Mouse (Mus musculus) MEL (cell line): Measurements from ENCODE around the gene Il17re. TPM values are rescaled to one million over a fixed set of nuclear protein-coding genes. Genes with fewer than 3 reads are reported as not detected.

Source experiments
- DNase-seq: peaks from one replicate; pipeline ENCODE4 v3.0.0; 2011; ENCODE audit warnings: low read depth, low spot score
- H3K27ac ChIP-seq: 2 replicates; pipeline ENCODE4 v1.5.1; 2012; ENCODE audit warnings: low read depth, mild to moderate bottlenecking, control low read depth, low read length, moderate library complexity; ENCODE audit not compliant: control insufficient read depth
- H3K27me3 ChIP-seq, 2 experiments: fragments of 150-350 bp in 1 of 2; sonication (generic) in 1 of 2; 2 replicates each; pipeline ENCODE4 v1.6.1; 2012; ENCODE audit warnings: low read length in 2 of 2, mild to moderate bottlenecking in 2 of 2, improper control_type of control experiment in 1 of 2, moderate library complexity in 1 of 2; ENCODE audit not compliant: insufficient read depth in 2 of 2, control insufficient read depth in 1 of 2
- H3K36me3 ChIP-seq, 2 experiments: 2 replicates each; pipeline ENCODE4 v1.6.1; 2012 to 2014; ENCODE audit warnings: low read length in 2 of 2, improper control_type of control experiment in 1 of 2, inconsistent platforms in 1 of 2, mild to moderate bottlenecking in 1 of 2; ENCODE audit not compliant: insufficient read depth in 2 of 2, control insufficient read depth in 1 of 2
- H3K4me1 ChIP-seq, 2 experiments: fragments of 150-350 bp in 1 of 2; sonication (generic) in 1 of 2; 2 replicates each; pipeline ENCODE4 v1.6.1; 2012; ENCODE audit warnings: low read length in 2 of 2, improper control_type of control experiment in 1 of 2, mild to moderate bottlenecking in 1 of 2; ENCODE audit not compliant: insufficient read depth in 2 of 2, control insufficient read depth in 1 of 2
- H3K4me3 ChIP-seq, 2 experiments: fragments of 150-350 bp in 1 of 2; sonication (generic) in 1 of 2; 2 replicates each; pipeline ENCODE4 v1.5.1; 2012; ENCODE audit warnings: low read depth in 2 of 2, low read length in 2 of 2, mild to moderate bottlenecking in 2 of 2, moderate library complexity in 2 of 2, control low read depth in 1 of 2, improper control_type of control experiment in 1 of 2; ENCODE audit not compliant: control insufficient read depth in 1 of 2, insufficient read depth in 1 of 2
- H3K79me2 ChIP-seq: 2 replicates; pipeline ENCODE4 v1.6.1; 2012; ENCODE audit warnings: mild to moderate bottlenecking, low read length, moderate library complexity; ENCODE audit not compliant: control insufficient read depth, poor library complexity, insufficient read depth
- H3K9ac ChIP-seq: 2 replicates; pipeline ENCODE4 v1.6.1; 2012; ENCODE audit warnings: low read depth, mild to moderate bottlenecking, control low read depth, low read length, moderate library complexity; ENCODE audit not compliant: control insufficient read depth, poor library complexity, severe bottlenecking
- H3K9me3 ChIP-seq: fragments of 150-350 bp; sonication (generic); replicated peaks from 2 replicates; pipeline ENCODE4 v1.6.1; 2012; ENCODE audit warnings: mild to moderate bottlenecking, low read length, improper control_type of control experiment, moderate library complexity; ENCODE audit not compliant: insufficient read depth
- CHD2 ChIP-seq: IDR thresholded peaks from 2 replicates; pipeline ENCODE4 v1.6.1; 2011; ENCODE audit warnings: low read length, improper control_type of control experiment
- CTCF ChIP-seq, 3 experiments: IDR thresholded peaks in 2 of 3; conservative IDR thresholded peaks in 1 of 3; 2 replicates each; pipeline ENCODE4 v1.5.1; 2011 to 2012; ENCODE audit warnings: low read length in 3 of 3, low read depth in 2 of 3, mild to moderate bottlenecking in 2 of 3, improper control_type of control experiment in 1 of 3, inconsistent platforms in 1 of 3, mixed read lengths in 1 of 3, moderate library complexity in 1 of 3; ENCODE audit not compliant: control insufficient read depth in 1 of 3, insufficient read depth in 1 of 3, poor library complexity in 1 of 3, severe bottlenecking in 1 of 3
- E2F4 ChIP-seq: IDR thresholded peaks from 2 replicates; pipeline ENCODE4 v1.6.1; 2011; ENCODE audit warnings: low read depth, low read length, improper control_type of control experiment, borderline replicate concordance
- EP300 ChIP-seq, 2 experiments: IDR thresholded peaks; 2 replicates each; pipeline ENCODE4 v1.6.1; 2011; ENCODE audit warnings: improper control_type of control experiment in 2 of 2, low read length in 2 of 2, low read depth in 1 of 2, mild to moderate bottlenecking in 1 of 2
- ETS1 ChIP-seq: IDR thresholded peaks from 2 replicates; pipeline ENCODE4 v1.6.1; 2012; ENCODE audit warnings: low read depth, mild to moderate bottlenecking, inconsistent platforms, low read length, improper control_type of control experiment, moderate library complexity
- GABPA ChIP-seq: IDR thresholded peaks from 2 replicates; pipeline ENCODE4 v1.6.1; 2012; ENCODE audit warnings: low read depth, mild to moderate bottlenecking, inconsistent platforms, low read length, improper control_type of control experiment, moderate library complexity
- GATA1 ChIP-seq: IDR thresholded peaks from 2 replicates; pipeline ENCODE4 v1.6.1; 2011; ENCODE audit warnings: low read depth, low read length, improper control_type of control experiment
- MAX ChIP-seq: IDR thresholded peaks from 2 replicates; pipeline ENCODE4 v1.6.1; 2011; ENCODE audit warnings: low read length, improper control_type of control experiment
- MAZ ChIP-seq: IDR thresholded peaks from 2 replicates; pipeline ENCODE4 v1.6.1; 2012; ENCODE audit warnings: low read depth, mild to moderate bottlenecking, inconsistent platforms, low read length, improper control_type of control experiment
- MEF2A ChIP-seq: IDR thresholded peaks from 2 replicates; pipeline ENCODE4 v1.6.1; 2014; ENCODE audit warnings: low read depth, mild to moderate bottlenecking, inconsistent platforms, low read length, improper control_type of control experiment; ENCODE audit not compliant: poor library complexity, insufficient replicate concordance, severe bottlenecking; ENCODE audit errors: extremely low read depth
- MXI1 ChIP-seq: IDR thresholded peaks from 2 replicates; pipeline ENCODE4 v1.6.1; 2011; ENCODE audit warnings: mild to moderate bottlenecking, low read depth, low read length, improper control_type of control experiment
- MYB ChIP-seq: IDR thresholded peaks from 2 replicates; pipeline ENCODE4 v1.6.1; 2011; ENCODE audit warnings: mild to moderate bottlenecking, low read depth, low read length, improper control_type of control experiment
- POLR2A ChIP-seq, 2 experiments: IDR thresholded peaks; 2 replicates each; pipeline ENCODE4 v1.6.1; 2011 to 2012; ENCODE audit warnings: low read length in 2 of 2, mild to moderate bottlenecking in 2 of 2, control low read depth in 1 of 2, improper control_type of control experiment in 1 of 2, low read depth in 1 of 2, moderate library complexity in 1 of 2; ENCODE audit not compliant: control insufficient read depth in 1 of 2, insufficient read depth in 1 of 2, poor library complexity in 1 of 2
- POLR2AphosphoS2 ChIP-seq: IDR thresholded peaks from 2 replicates; pipeline ENCODE4 v1.6.1; 2011; ENCODE audit warnings: low read length, improper control_type of control experiment
- POLR2AphosphoS5 ChIP-seq: IDR thresholded peaks from 2 replicates; pipeline ENCODE4 v1.6.1; 2012; ENCODE audit warnings: low read depth, borderline replicate concordance, mild to moderate bottlenecking, inconsistent platforms, low read length, moderate library complexity, mixed read lengths
- RAD21 ChIP-seq: IDR thresholded peaks from 2 replicates; pipeline ENCODE4 v1.6.1; 2011; ENCODE audit warnings: mild to moderate bottlenecking, low read depth, low read length, improper control_type of control experiment
- RCOR1 ChIP-seq: IDR thresholded peaks from 2 replicates; pipeline ENCODE4 v1.6.1; 2012; ENCODE audit warnings: low read depth, mild to moderate bottlenecking, inconsistent platforms, low read length, improper control_type of control experiment
- SIN3A ChIP-seq: IDR thresholded peaks from 2 replicates; pipeline ENCODE4 v1.6.1; 2012; ENCODE audit warnings: low read length, improper control_type of control experiment, inconsistent platforms
- SMC3 ChIP-seq: IDR thresholded peaks from 2 replicates; pipeline ENCODE4 v1.6.1; 2011; ENCODE audit warnings: low read depth, low read length, improper control_type of control experiment
- TBP ChIP-seq: IDR thresholded peaks from 2 replicates; pipeline ENCODE4 v1.8.0; 2011; ENCODE audit warnings: low read depth, low read length, improper control_type of control experiment
- USF2 ChIP-seq, 2 experiments: IDR thresholded peaks; 2 replicates each; pipeline ENCODE4 v1.6.1; 2011 to 2012; ENCODE audit warnings: improper control_type of control experiment in 2 of 2, low read length in 2 of 2, borderline replicate concordance in 1 of 2, inconsistent platforms in 1 of 2, low read depth in 1 of 2, mild to moderate bottlenecking in 1 of 2; ENCODE audit not compliant: insufficient read depth in 1 of 2
- ZMIZ1 ChIP-seq: IDR thresholded peaks from 2 replicates; pipeline ENCODE4 v1.6.1; 2012; ENCODE audit warnings: low read depth, mild to moderate bottlenecking, inconsistent platforms, low read length, improper control_type of control experiment, moderate library complexity
- polyA plus RNA-seq, 2 experiments: library from polyadenylated mRNA; stranded (reverse) in 1 of 2; unstranded in 1 of 2; fragments of >175 nt in 1 of 2; fragments of >200 nt in 1 of 2; gene quantifications; 2 replicates each; pipeline versions ENCODE4 v1.2.1 to v1.2.4; 2012; ENCODE audit warnings: low replicate concordance in 2 of 2, low read depth in 1 of 2; ENCODE audit not compliant: insufficient read length in 2 of 2, insufficient read depth in 1 of 2, missing spikeins in 1 of 2
- total RNA-seq: library from RNA; depleted of rRNA; stranded (reverse); fragments of 300-350 nt; gene quantifications from 2 replicates; pipeline ENCODE4 v1.2.3, GENCODE M21; 2012; rRNA removed

The Il17re gene
- 0.13 TPM in 1 of 2 replicates, not detected in the other for total RNA-seq
- polyA plus RNA-seq: not detected

DNA sequence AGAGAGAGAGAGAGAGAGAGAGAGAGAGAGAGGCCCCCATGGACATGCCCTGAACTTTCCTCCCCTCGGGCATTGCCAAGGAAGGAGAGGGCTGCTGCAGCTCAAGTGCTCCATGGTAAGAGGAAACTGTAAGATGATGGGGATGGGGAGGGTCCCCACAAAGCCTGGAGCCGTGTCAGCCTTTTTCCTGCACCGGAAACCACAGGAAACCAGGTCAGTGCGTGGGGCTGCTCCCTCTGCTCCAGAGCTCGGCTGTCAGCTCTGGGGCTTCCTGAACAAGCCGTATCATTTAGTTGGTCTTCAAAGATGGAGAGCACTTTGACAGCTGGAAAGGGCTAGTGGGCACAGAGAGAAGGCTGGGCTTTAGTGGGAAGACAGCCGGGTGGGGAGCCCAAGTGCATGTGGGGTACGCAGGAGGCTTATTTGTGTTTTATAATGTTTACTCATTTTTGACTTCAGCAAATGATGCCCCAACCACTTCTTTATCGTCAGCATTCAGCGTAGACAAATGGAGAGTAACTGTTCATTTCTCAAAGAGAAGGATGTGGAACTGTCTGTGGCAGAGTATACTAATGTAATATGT, at the start of gene Il17re:
Il17re (plus strand) TSS at position 533 of the 583 bp plus-strand sequence.
- DNase-seq: no peak
- H3K27me3 ChIP-seq: peaks cover 6 to 9% of the 10 kb centered on the region in 2 experiments; a peak in 3 of 4 replicates
- H3K36me3 ChIP-seq: no peaks in the 10 kb centered on the region
- no peaks in the 10 kb centered on the region for H3K9me3 ChIP-seq
- H3K9ac ChIP-seq: no peak within 1 kb of the TSS
- no peaks in the 10 kb centered on the region for H3K79me2 ChIP-seq
- no peak within 1 kb of the TSS for H3K27ac ChIP-seq
- H3K4me1 ChIP-seq: no peaks in the 10 kb centered on the region
- no peak for TF ChIP-seq MAZ
- no peak for TF ChIP-seq USF2 (IDR thresholded peaks at IDR 0.05; ENCODE audit: borderline replicate concordance in 1 of 2, insufficient read depth in 1 of 2, low read depth in 1 of 2, low read length in 2 of 2)
- no peak for TF ChIP-seq MAX
- no peak for TF ChIP-seq ETS1
- TF ChIP-seq MEF2A: no peak
- no peak for TF ChIP-seq SMC3
- no peak for TF ChIP-seq RAD21
- no peak for TF ChIP-seq GATA1
- no peak for TF ChIP-seq GABPA
- TF ChIP-seq ZMIZ1: no peak
- TF ChIP-seq RCOR1: no peak
- no peak for TF ChIP-seq EP300 (IDR thresholded peaks at IDR 0.05; ENCODE audit: low read depth in 1 of 2, low read length in 2 of 2)
- no peak for TF ChIP-seq SIN3A
- TF ChIP-seq CHD2: no peak
- TF ChIP-seq MYB: no peak
- no peak for TF ChIP-seq CTCF (IDR thresholded peaks at IDR 0.05 in 2 of 3, conservative IDR thresholded peaks at IDR 0.05 in 1 of 3; ENCODE audit: control insufficient read depth in 1 of 3, insufficient read depth in 1 of 3, low read depth in 2 of 3, low read length in 3 of 3, poor library complexity in 1 of 3, severe bottlenecking in 1 of 3)
- TF ChIP-seq POLR2A (IDR thresholded peaks at IDR 0.05; ENCODE audit: control insufficient read depth in 1 of 2, insufficient read depth in 1 of 2, low read depth in 1 of 2, low read length in 2 of 2, poor library complexity in 1 of 2): no peak
- no peak for TF ChIP-seq E2F4
- H3K4me3 ChIP-seq: no peak within 1 kb of the TSS

DNA sequence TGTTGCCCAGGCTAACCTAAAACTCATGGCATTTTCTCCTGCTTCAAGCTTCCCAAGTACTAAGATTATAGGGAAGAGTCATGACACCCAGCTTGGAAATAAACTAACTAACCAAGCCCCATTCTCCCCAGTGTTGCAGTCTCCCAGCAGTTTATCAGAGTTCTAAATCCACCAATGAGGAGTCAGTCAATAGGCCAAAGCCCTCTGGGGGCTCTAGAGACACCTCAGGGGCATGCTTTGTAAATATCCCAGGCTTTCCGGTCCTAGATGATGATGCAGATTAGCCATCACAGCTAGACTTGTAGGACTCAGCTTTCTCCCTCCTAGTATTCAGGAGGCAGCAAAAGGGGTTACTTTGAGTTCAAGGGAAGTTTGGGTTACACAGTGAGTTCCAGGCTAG, 48.3 kb upstream of the Il17re start:
- Histone ChIP-seq H3K9me3 (no peaks in the 10 kb centered on the region), H3K9ac (no peak overlapping the region), H3K27ac (no peak overlapping the region), H3K79me2 (no peaks in the 10 kb centered on the region), H3K27me3 (no peaks in the 10 kb centered on the region), H3K4me1 (no peaks in the 10 kb centered on the region), H3K36me3 (no peaks in the 10 kb centered on the region; a peak in 1 of 4 replicates), H3K4me3 (no peak overlapping the region)
- no peak for DNase-seq
- TF ChIP-seq POLR2AphosphoS2: no peak
- TF ChIP-seq MEF2A: no peak
- no peak for TF ChIP-seq SMC3
- no peak for TF ChIP-seq MAZ
- no peak for TF ChIP-seq TBP
- TF ChIP-seq POLR2AphosphoS5: no peak
- TF ChIP-seq MXI1: no peak
- TF ChIP-seq POLR2A (IDR thresholded peaks at IDR 0.05; ENCODE audit: control insufficient read depth in 1 of 2, insufficient read depth in 1 of 2, low read depth in 1 of 2, low read length in 2 of 2, poor library complexity in 1 of 2): no peak
